Mouse (Mus musculus): ENCODE results near the gene Scd4. TPM values are rescaled to one million over a fixed set of nuclear protein-coding genes. Genes with fewer than 3 reads are reported as not detected.

Scd4 gene
- polyA plus RNA-seq, 1 experiment from 2014 or later = 0.23 TPM

DNA sequence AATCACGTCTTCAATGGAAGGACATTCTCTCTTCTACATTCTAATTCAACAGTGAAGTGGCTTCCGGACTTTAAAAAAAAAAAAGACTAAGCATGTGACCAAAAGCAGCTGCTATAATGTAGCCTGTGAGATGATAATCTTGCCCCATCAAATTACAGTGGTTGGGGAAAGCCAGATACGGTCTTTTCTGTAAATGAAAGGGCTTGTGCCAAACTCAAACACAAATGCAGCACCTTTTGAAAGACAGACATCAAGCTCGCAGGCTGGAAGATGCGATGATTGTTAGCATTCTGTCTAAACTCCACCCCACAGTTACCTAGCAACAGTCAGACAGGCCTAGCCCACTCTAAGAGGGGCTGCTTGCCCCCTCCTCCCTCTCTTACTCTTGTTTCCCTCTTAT is 22.1 kb upstream of the Scd4 start:
- H3K27ac ChIP-seq (replicated peaks) = no peak overlapping the region
- peaks cover 26% of the 10 kb centered on the region for H3K36me3 ChIP-seq
- peaks cover 32% of the 10 kb centered on the region for H3K4me1 ChIP-seq
- no peaks in the 10 kb centered on the region for H3K9me3 ChIP-seq
- no peak overlapping the region for H3K9ac ChIP-seq (replicated peaks)
- 17% methylated on average over 5 of the region's 5 CpGs for WGBS
- H3K4me3 ChIP-seq = no peak overlapping the region
- H3K27me3 ChIP-seq = no peaks in the 10 kb centered on the region
- H3K4me2 ChIP-seq (replicated peaks) = no peak overlapping the region
- ATAC-seq (replicated peaks) = no peak

- ATAC-seq (replicated peaks) = no peak
- Histone ChIP-seq H3K27me3 (no peaks in the 10 kb centered on the region), H3K4me2 (replicated peaks) (no peak overlapping the region), H3K27ac (replicated peaks) (peak overlapping the region; percentile 19; the same call in 1 of the 2 replicates), H3K4me1 (peaks cover 28% of the 10 kb centered on the region), H3K9me3 (no peaks in the 10 kb centered on the region), H3K36me3 (peaks cover 20% of the 10 kb centered on the region), H3K4me3 (no peak overlapping the region), H3K9ac (replicated peaks) (no peak overlapping the region)
- 50% methylated on average over 8 of the region's 8 CpGs for WGBS
Measured at GRCm38 (mm10) chr19:44311306-44312006, 21.4 kb upstream of the Scd4 start.

DNA sequence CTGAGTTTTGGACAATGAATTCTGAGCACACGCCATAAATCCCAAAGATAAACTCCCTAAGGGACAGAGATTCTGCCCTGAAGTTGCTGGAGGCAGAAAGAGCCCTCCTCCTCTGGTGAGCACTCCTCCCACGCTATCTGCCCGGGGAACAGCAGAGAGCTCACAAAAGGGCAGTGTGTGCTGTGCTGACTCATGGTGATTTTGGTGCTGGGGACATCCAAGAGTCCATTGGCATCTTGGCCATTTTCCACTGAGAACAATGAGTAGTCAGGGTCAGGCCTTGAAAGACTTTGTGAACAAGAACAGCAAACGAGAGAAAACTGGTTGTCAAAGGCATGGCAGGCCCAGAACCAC is 20.9 kb upstream of the Scd4 start:
- Histone ChIP-seq H3K36me3 (peaks cover 15% of the 10 kb centered on the region), H3K4me1 (peaks cover 28% of the 10 kb centered on the region), H3K4me3 (no peak overlapping the region), H3K27ac (replicated peaks) (peak overlapping the region; percentile 19; the same call in 1 of the 2 replicates), H3K27me3 (no peaks in the 10 kb centered on the region), H3K4me2 (replicated peaks) (no peak overlapping the region), H3K9me3 (no peaks in the 10 kb centered on the region), H3K9ac (replicated peaks) (no peak overlapping the region)
- no peak for ATAC-seq (replicated peaks)
- WGBS = 12% methylated on average over 4 of the region's 4 CpGs

- Histone ChIP-seq H3K9me3 (no peaks in the 10 kb centered on the region), H3K27ac (replicated peaks) (no peak overlapping the region), H3K9ac (replicated peaks) (no peak overlapping the region), H3K4me3 (no peak overlapping the region), H3K4me2 (replicated peaks) (no peak overlapping the region), H3K27me3 (no peaks in the 10 kb centered on the region), H3K4me1 (peaks cover 28% of the 10 kb centered on the region), H3K36me3 (peaks cover 5% of the 10 kb centered on the region; the same call in 1 of the 2 replicates)
- ATAC-seq (replicated peaks) = no peak
- 75% methylated on average over 3 of the region's 3 CpGs for WGBS
Measured at GRCm38 (mm10) chr19:44313066-44313465, 19.8 kb upstream of the Scd4 start.

DNA sequence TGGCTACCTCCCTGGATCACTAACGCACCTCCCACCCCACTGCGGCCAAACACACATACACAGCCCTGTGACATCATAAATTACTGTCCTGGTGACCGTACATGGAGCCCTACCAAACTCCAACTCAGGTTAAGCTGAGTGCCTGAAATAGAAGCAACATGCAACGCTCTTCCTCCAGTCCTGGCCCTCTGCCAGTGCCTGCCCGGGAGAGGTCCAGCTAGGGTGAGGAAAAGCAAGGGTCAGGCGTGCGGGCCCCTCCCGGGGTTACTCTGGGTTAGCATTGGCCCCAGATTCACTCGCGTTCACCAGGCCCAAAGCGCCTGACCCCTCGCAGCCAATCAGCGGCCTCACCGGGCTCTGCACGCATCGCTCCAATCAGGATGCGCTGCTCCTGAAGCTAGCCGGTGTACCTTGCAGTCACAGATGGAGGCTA is 18.5 kb upstream of the Scd4 start:
- H3K4me3 ChIP-seq = peak overlapping the region; percentile 56
- WGBS = 3% methylated on average over 18 of the region's 18 CpGs
- peaks cover 28% of the 10 kb centered on the region for H3K4me1 ChIP-seq
- peak; percentile 94 for ATAC-seq (replicated peaks)
- no peaks in the 10 kb centered on the region for H3K9me3 ChIP-seq
- H3K27ac ChIP-seq (replicated peaks) = peak overlapping the region; percentile 44; the same call in 1 of the 2 replicates
- no peaks in the 10 kb centered on the region for H3K36me3 ChIP-seq
- H3K27me3 ChIP-seq = no peaks in the 10 kb centered on the region
- peak overlapping the region; percentile 97 for H3K4me2 ChIP-seq (replicated peaks)
- H3K9ac ChIP-seq (replicated peaks) = peak overlapping the region; percentile 60

GRCm38 (mm10) chr19:44314871-44315414 is 17.9 kb upstream of the Scd4 start:
- Histone ChIP-seq H3K4me3 (peak overlapping the region; percentile 56), H3K9me3 (no peaks in the 10 kb centered on the region), H3K9ac (replicated peaks) (peak overlapping the region; percentile 60), H3K27ac (replicated peaks) (peak overlapping the region; percentile 44), H3K4me1 (peaks cover 28% of the 10 kb centered on the region), H3K4me2 (replicated peaks) (peak overlapping the region; percentile 97), H3K27me3 (no peaks in the 10 kb centered on the region), H3K36me3 (no peaks in the 10 kb centered on the region)
- peak; percentile 78 for ATAC-seq (replicated peaks)
- under 1% methylated on average over 11 of the region's 11 CpGs for WGBS

- Histone ChIP-seq H3K27ac (replicated peaks) (no peak overlapping the region), H3K4me1 (peaks cover 16% of the 10 kb centered on the region), H3K9me3 (no peaks in the 10 kb centered on the region), H3K27me3 (no peaks in the 10 kb centered on the region), H3K9ac (replicated peaks) (no peak overlapping the region), H3K4me2 (replicated peaks) (no peak overlapping the region), H3K36me3 (no peaks in the 10 kb centered on the region), H3K4me3 (no peak overlapping the region)
- 66% methylated on average over 5 of the region's 5 CpGs for WGBS
- no peak for ATAC-seq (replicated peaks)
Measured at GRCm38 (mm10) chr19:44316752-44317315, 16.1 kb upstream of the Scd4 start.

DNA sequence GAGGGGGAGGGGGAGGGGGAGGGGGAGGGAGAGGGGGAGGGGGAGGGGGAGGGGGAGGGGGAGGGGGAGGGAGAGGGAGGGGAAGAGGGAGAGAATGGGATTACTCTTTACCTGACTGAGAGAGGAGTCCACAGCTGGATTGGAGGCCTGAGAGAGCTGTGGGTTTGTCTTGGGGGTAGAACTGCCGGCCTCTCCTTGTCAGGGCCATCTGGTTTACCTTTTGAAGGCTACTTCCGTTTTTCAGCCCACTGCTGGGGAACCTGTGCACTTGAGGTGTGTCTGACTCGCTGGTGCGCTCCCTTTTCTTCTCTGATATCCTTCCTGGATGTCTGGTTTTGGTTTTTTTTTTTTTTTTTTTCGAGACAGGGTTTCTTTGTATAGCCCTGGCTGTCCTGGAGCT is 15.5 kb upstream of the Scd4 start:
- no peak overlapping the region for H3K4me3 ChIP-seq
- no peak for ATAC-seq (replicated peaks)
- H3K27ac ChIP-seq (replicated peaks) = no peak overlapping the region
- H3K9me3 ChIP-seq = no peaks in the 10 kb centered on the region
- WGBS = 79% methylated on average over 5 of the region's 5 CpGs
- H3K9ac ChIP-seq (replicated peaks) = no peak overlapping the region
- peaks cover 14% of the 10 kb centered on the region for H3K4me1 ChIP-seq
- no peaks in the 10 kb centered on the region for H3K27me3 ChIP-seq
- no peak overlapping the region for H3K4me2 ChIP-seq (replicated peaks)
- H3K36me3 ChIP-seq = no peaks in the 10 kb centered on the region

GRCm38 (mm10) chr19:44318545-44318944 is 14.3 kb upstream of the Scd4 start:
- Histone ChIP-seq H3K27me3 (no peaks in the 10 kb centered on the region), H3K4me1 (peaks cover 14% of the 10 kb centered on the region), H3K4me2 (replicated peaks) (no peak overlapping the region), H3K36me3 (no peaks in the 10 kb centered on the region), H3K4me3 (no peak overlapping the region), H3K9me3 (no peaks in the 10 kb centered on the region), H3K9ac (replicated peaks) (no peak overlapping the region), H3K27ac (replicated peaks) (no peak overlapping the region)
- no peak for ATAC-seq (replicated peaks)

DNA sequence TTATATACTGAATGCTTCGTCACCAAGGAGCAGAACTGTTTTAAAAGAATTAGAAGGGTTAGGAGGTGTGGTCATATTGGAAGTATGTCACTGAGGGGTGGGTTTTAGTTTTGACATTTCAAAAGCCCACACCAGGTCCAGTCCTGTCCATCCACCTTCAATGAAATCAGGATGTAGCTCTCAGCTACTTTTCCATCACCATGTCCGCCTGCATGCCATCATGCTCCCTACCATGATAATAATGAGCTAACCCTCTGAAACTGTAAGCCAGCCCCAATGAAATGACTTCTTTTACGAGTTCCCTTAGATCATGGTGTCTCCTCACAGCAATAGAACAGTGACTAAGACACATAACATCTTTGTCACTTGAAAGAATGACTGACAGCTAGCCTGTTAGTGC is 12.6 kb upstream of the Scd4 start:
- H3K4me1 ChIP-seq = peaks cover 2% of the 10 kb centered on the region; the same call in 1 of the 2 replicates
- H3K9ac ChIP-seq (replicated peaks) = no peak overlapping the region
- ATAC-seq (replicated peaks) = no peak
- H3K9me3 ChIP-seq = no peaks in the 10 kb centered on the region
- no peak overlapping the region for H3K4me2 ChIP-seq (replicated peaks)
- WGBS = 84% methylated on average over 3 of the region's 3 CpGs
- no peak overlapping the region for H3K4me3 ChIP-seq
- H3K36me3 ChIP-seq = no peaks in the 10 kb centered on the region
- no peak overlapping the region for H3K27ac ChIP-seq (replicated peaks)
- no peaks in the 10 kb centered on the region for H3K27me3 ChIP-seq

GRCm38 (mm10) chr19:44321201-44321600 is 11.7 kb upstream of the Scd4 start:
- 81% methylated on average over 4 of the region's 4 CpGs for WGBS
- H3K4me3 ChIP-seq = no peak overlapping the region
- no peak for ATAC-seq (replicated peaks)

DNA sequence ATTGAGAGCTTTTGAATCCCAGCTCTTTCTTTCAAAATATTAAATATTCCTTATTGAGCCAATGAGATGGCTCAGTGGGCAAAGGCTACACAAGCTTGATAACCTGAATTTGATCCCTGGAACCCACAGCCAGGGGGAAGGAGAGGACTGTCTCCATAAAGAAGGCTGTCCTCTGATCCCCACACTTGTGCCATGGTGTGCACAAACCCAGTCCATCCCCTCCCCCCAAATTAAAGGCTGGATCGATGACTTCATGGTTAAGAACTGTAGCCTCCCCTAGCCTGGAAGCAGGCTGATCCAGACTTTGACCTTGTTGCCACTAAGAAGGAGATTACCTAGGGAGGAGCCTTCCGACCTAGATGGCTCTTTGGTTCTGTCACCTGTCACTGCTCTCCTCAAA is 11.3 kb upstream of the Scd4 start:
- H3K9ac ChIP-seq (replicated peaks) = no peak overlapping the region
- H3K27ac ChIP-seq (replicated peaks) = no peak overlapping the region
- ATAC-seq (replicated peaks) = no peak
- WGBS = 91% methylated on average over 2 of the region's 2 CpGs
- no peaks in the 10 kb centered on the region for H3K36me3 ChIP-seq
- no peak overlapping the region for H3K4me2 ChIP-seq (replicated peaks)
- H3K4me1 ChIP-seq = no peaks in the 10 kb centered on the region
- 0 out of 2 replicates have a peak, but pooled peaks cover 4% of the 10 kb centered on the region for H3K9me3 ChIP-seq
- no peaks in the 10 kb centered on the region for H3K27me3 ChIP-seq
- no peak overlapping the region for H3K4me3 ChIP-seq

More at GRCm38 (mm10) chr19:44321201-44321600, 11.7 kb upstream of the Scd4 start:
- no peaks in the 10 kb centered on the region for H3K4me1 ChIP-seq
- 0 out of 2 replicates have a peak, but pooled peaks cover 3% of the 10 kb centered on the region for H3K9me3 ChIP-seq
- no peak overlapping the region for H3K4me2 ChIP-seq (replicated peaks)
- H3K27ac ChIP-seq (replicated peaks) = no peak overlapping the region
- H3K9ac ChIP-seq (replicated peaks) = no peak overlapping the region
- H3K36me3 ChIP-seq = no peaks in the 10 kb centered on the region
- H3K27me3 ChIP-seq = no peaks in the 10 kb centered on the region

All from forebrain, embryonic 15.5 days (tissue).